Mouse (Mus musculus) erythroblast, embryonic 14.5 days (primary cell): ENCODE measurements around the gene Abca4. TPM values are rescaled to one million over a fixed set of nuclear protein-coding genes. Genes with fewer than 3 reads are reported as not detected.

ENCODE experiments used
- H3K27me3 ChIP-seq: 2 replicates; pipeline ENCODE4 v1.6.1; 2012; ENCODE audit warnings: inconsistent platforms; ENCODE audit not compliant: control insufficient read depth
- H3K36me3 ChIP-seq: 2 replicates; pipeline ENCODE4 v1.6.1; 2012; ENCODE audit warnings: mild to moderate bottlenecking, inconsistent platforms; ENCODE audit not compliant: control insufficient read depth
- H3K4me1 ChIP-seq: 2 replicates; pipeline ENCODE4 v1.6.1; 2012; ENCODE audit warnings: inconsistent platforms; ENCODE audit not compliant: control insufficient read depth
- H3K4me3 ChIP-seq: replicated peaks from 2 replicates; pipeline ENCODE3; 2012; ENCODE audit warnings: moderate library complexity, mild to moderate bottlenecking, inconsistent platforms
- H3K9me3 ChIP-seq: 2 replicates; pipeline ENCODE4 v1.6.1; 2012; ENCODE audit warnings: low read length, inconsistent platforms, mixed read lengths; ENCODE audit not compliant: control insufficient read depth
- GATA1 ChIP-seq: IDR thresholded peaks from 2 replicates; pipeline ENCODE4 v1.6.1; 2012; ENCODE audit warnings: low read length, inconsistent platforms, mixed read lengths
- TAL1 ChIP-seq: IDR thresholded peaks from 3 replicates; pipeline ENCODE4 v1.6.1; 2012; ENCODE audit warnings: low read length, inconsistent platforms, mixed read lengths
- polyA plus RNA-seq: library from polyadenylated mRNA; stranded (reverse); fragments of >175 nt; gene quantifications from 2 replicates; pipeline ENCODE4 v1.2.3, GENCODE M21; 2012

The Abca4 gene
- polyA plus RNA-seq, 1 experiment, result 0.05 TPM

- Histone ChIP-seq H3K27me3 (no peaks in the 10 kb centered on the region), H3K4me3 (no peak overlapping the region), H3K4me1 (no peaks in the 10 kb centered on the region), H3K36me3 (no peaks in the 10 kb centered on the region), H3K9me3 (no peaks in the 10 kb centered on the region)
- no peak for TF ChIP-seq GATA1
- TF ChIP-seq TAL1, result no peak
These were observed 126.5 kb downstream of the Abca4 start for GRCm38 (mm10) chr3:122170621-122171309.

- TF ChIP-seq TAL1 (no peak), GATA1 (no peak)
These were observed 129.4 kb downstream of the Abca4 start for GRCm38 (mm10) chr3:122173526-122174150.

GRCm38 (mm10) chr3:122176018-122176417, 131.8 kb downstream of the Abca4 start:
- no peak for TF ChIP-seq GATA1
- TF ChIP-seq TAL1, result no peak
- no peaks in the 10 kb centered on the region for H3K27me3 ChIP-seq
- no peaks in the 10 kb centered on the region for H3K36me3 ChIP-seq
- H3K4me1 ChIP-seq, result no peaks in the 10 kb centered on the region
- no peaks in the 10 kb centered on the region for H3K9me3 ChIP-seq
- no peak overlapping the region for H3K4me3 ChIP-seq

More at GRCm38 (mm10) chr3:122173526-122174150, 129.4 kb downstream of the Abca4 start:
- Histone ChIP-seq H3K9me3 (no peaks in the 10 kb centered on the region), H3K4me3 (no peak overlapping the region), H3K27me3 (no peaks in the 10 kb centered on the region), H3K36me3 (no peaks in the 10 kb centered on the region), H3K4me1 (no peaks in the 10 kb centered on the region)

GRCm38 (mm10) chr3:122176706-122177390, 132.6 kb downstream of the Abca4 start:
- H3K36me3 ChIP-seq, result no peaks in the 10 kb centered on the region
- TF ChIP-seq TAL1, result no peak
- TF ChIP-seq GATA1, result no peak
- H3K4me1 ChIP-seq, result no peaks in the 10 kb centered on the region
- H3K27me3 ChIP-seq, result no peaks in the 10 kb centered on the region
- no peak overlapping the region for H3K4me3 ChIP-seq
- no peaks in the 10 kb centered on the region for H3K9me3 ChIP-seq

- no peaks in the 10 kb centered on the region for H3K9me3 ChIP-seq
- H3K4me3 ChIP-seq, result no peak overlapping the region
- peaks cover 6% of the 10 kb centered on the region; the same call in 1 of the 2 replicates for H3K4me1 ChIP-seq
- no peaks in the 10 kb centered on the region for H3K27me3 ChIP-seq
- no peak for TF ChIP-seq TAL1
- TF ChIP-seq GATA1, result no peak
- H3K36me3 ChIP-seq, result no peaks in the 10 kb centered on the region
These were observed 139.9 kb downstream of the Abca4 start for GRCm38 (mm10) chr3:122184109-122184508.

GRCm38 (mm10) chr3:122186975-122187374, 142.7 kb downstream of the Abca4 start:
- peaks cover 6% of the 10 kb centered on the region; the same call in 1 of the 2 replicates for H3K4me1 ChIP-seq
- no peaks in the 10 kb centered on the region for H3K9me3 ChIP-seq
- H3K27me3 ChIP-seq, result no peaks in the 10 kb centered on the region
- H3K36me3 ChIP-seq, result no peaks in the 10 kb centered on the region
- no peak overlapping the region for H3K4me3 ChIP-seq
- no peak for TF ChIP-seq GATA1
- no peak for TF ChIP-seq TAL1

- no peaks in the 10 kb centered on the region for H3K27me3 ChIP-seq
- H3K4me1 ChIP-seq, result no peaks in the 10 kb centered on the region; the same call in 1 of the 2 replicates
- H3K36me3 ChIP-seq, result no peaks in the 10 kb centered on the region
- H3K4me3 ChIP-seq, result no peak overlapping the region
- TF ChIP-seq GATA1 (no peak), TAL1 (no peak)
- no peaks in the 10 kb centered on the region for H3K9me3 ChIP-seq
These were observed 152.5 kb downstream of the Abca4 start for GRCm38 (mm10) chr3:122196621-122197298.

GRCm38 (mm10) chr3:122198532-122198931, 154.3 kb downstream of the Abca4 start:
- no peak for TF ChIP-seq GATA1
- no peak for TF ChIP-seq TAL1
- H3K9me3 ChIP-seq, result no peaks in the 10 kb centered on the region
- no peak overlapping the region for H3K4me3 ChIP-seq
- H3K4me1 ChIP-seq, result no peaks in the 10 kb centered on the region; the same call in 1 of the 2 replicates
- no peaks in the 10 kb centered on the region for H3K36me3 ChIP-seq
- H3K27me3 ChIP-seq, result no peaks in the 10 kb centered on the region
